Mouse (Mus musculus): ENCODE data around the gene Tnpo3.
A peak's percentile ranks its signal among the peaks of the same experiment; 100 is the strongest.

DNA sequence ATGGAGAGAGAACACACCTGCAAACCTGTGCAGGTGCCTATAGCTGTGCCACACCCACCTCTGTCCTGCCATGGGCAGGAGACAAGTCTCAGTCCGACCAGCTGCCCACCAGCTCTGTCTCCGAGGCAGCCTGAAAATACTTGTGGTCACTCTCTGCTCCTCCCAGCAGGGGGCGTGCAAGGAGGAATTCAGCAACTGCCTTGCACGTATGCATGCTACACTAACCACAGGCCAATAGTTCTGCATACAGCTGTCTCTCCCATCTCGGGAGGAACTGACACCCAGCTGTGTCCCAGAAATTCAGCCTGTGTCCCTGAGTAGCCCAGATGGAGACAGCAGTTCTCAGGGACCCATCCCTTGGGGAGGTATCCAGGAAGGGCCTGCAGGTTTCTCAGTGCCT is 92.5 kb downstream of the Tnpo3 start:
- TF ChIP-seq CTCF (conservative IDR thresholded peaks at IDR 0.05; ENCODE audit: low read length) (peak; percentile 65), POU5F1 (IDR thresholded peaks at IDR 0.05; ENCODE audit: borderline replicate concordance, low read length) (no peak), NANOG (IDR thresholded peaks at IDR 0.05; ENCODE audit: borderline replicate concordance, low read length) (no peak)

Measured in E14TG2a.4 (cell line).